Mouse (Mus musculus): Measurements from ENCODE around the gene Gm2115. TPM values are rescaled to one million over a fixed set of nuclear protein-coding genes. Genes with fewer than 3 reads are reported as not detected.
A peak's percentile ranks its signal among the peaks of the same experiment; 100 is the strongest.

Gm2115 gene
- total RNA-seq, 2 experiments from 2014 or later: not detected

GRCm38 (mm10) chr7:84585086-84585485 is 56.3 kb downstream of the Gm2115 start:
- ATAC-seq (replicated peaks; ENCODE audit: poor library complexity, severe bottlenecking): no peak

GRCm38 (mm10) chr7:84586360-84587100 is 57.8 kb downstream of the Gm2115 start:
- ATAC-seq (replicated peaks; ENCODE audit: poor library complexity, severe bottlenecking): no peak

GRCm38 (mm10) chr7:84587101-84587783 is 58.5 kb downstream of the Gm2115 start:
- ATAC-seq (replicated peaks; ENCODE audit: poor library complexity, severe bottlenecking): no peak

- no peak for ATAC-seq (replicated peaks; ENCODE audit: poor library complexity, severe bottlenecking)
Measured at GRCm38 (mm10) chr7:84590622-84591021, 61.9 kb downstream of the Gm2115 start.

GRCm38 (mm10) chr7:84591347-84591746 is 62.6 kb downstream of the Gm2115 start:
- ATAC-seq (replicated peaks; ENCODE audit: poor library complexity, severe bottlenecking): peak; percentile 55

- ATAC-seq (replicated peaks; ENCODE audit: poor library complexity, severe bottlenecking): peak; percentile 80
Measured at GRCm38 (mm10) chr7:84594087-84594916, 65.5 kb downstream of the Gm2115 start.

- no peak for ATAC-seq (replicated peaks; ENCODE audit: poor library complexity, severe bottlenecking)
Measured at GRCm38 (mm10) chr7:84594917-84595303, 66.2 kb downstream of the Gm2115 start.

GRCm38 (mm10) chr7:84596002-84596401 is 67.2 kb downstream of the Gm2115 start:
- ATAC-seq (replicated peaks; ENCODE audit: poor library complexity, severe bottlenecking): no peak

GRCm38 (mm10) chr7:84596633-84597032 is 67.9 kb downstream of the Gm2115 start:
- ATAC-seq (replicated peaks; ENCODE audit: poor library complexity, severe bottlenecking): no peak

GRCm38 (mm10) chr7:84600631-84601030 is 71.9 kb downstream of the Gm2115 start:
- ATAC-seq (replicated peaks; ENCODE audit: poor library complexity, severe bottlenecking): no peak

- no peak for ATAC-seq (replicated peaks; ENCODE audit: poor library complexity, severe bottlenecking)
Measured at GRCm38 (mm10) chr7:84601331-84601730, 72.6 kb downstream of the Gm2115 start.

- peak; percentile 42 for ATAC-seq (replicated peaks; ENCODE audit: poor library complexity, severe bottlenecking)
Measured at GRCm38 (mm10) chr7:84604501-84604900, 75.7 kb downstream of the Gm2115 start.

- 0 out of 2 replicates have a peak, but pooled peaks have one; percentile 2 for ATAC-seq (replicated peaks; ENCODE audit: poor library complexity, severe bottlenecking)
Measured at GRCm38 (mm10) chr7:84605033-84605687, 76.4 kb downstream of the Gm2115 start.

- ATAC-seq (replicated peaks; ENCODE audit: poor library complexity, severe bottlenecking): peak; percentile 88
Measured at GRCm38 (mm10) chr7:84605704-84606292, 77.0 kb downstream of the Gm2115 start.

GRCm38 (mm10) chr7:84606293-84606749 is 77.6 kb downstream of the Gm2115 start, which contains the start of gene Fah:
TSS of gene Fah (minus strand) at chr7:84606722.
- ATAC-seq (replicated peaks; ENCODE audit: poor library complexity, severe bottlenecking): peak; percentile 39

- peak; percentile 58; the same call in 1 of the 2 replicates for ATAC-seq (replicated peaks; ENCODE audit: poor library complexity, severe bottlenecking)
Measured at GRCm38 (mm10) chr7:84611609-84612008, 82.9 kb downstream of the Gm2115 start.

GRCm38 (mm10) chr7:84612445-84612844 is 83.7 kb downstream of the Gm2115 start:
- no peak for ATAC-seq (replicated peaks; ENCODE audit: poor library complexity, severe bottlenecking)

- no peak for ATAC-seq (replicated peaks; ENCODE audit: poor library complexity, severe bottlenecking)
Measured at GRCm38 (mm10) chr7:84618951-84619350, 90.2 kb downstream of the Gm2115 start.

- ATAC-seq (replicated peaks; ENCODE audit: poor library complexity, severe bottlenecking): no peak
Measured at GRCm38 (mm10) chr7:84620956-84621355, 92.2 kb downstream of the Gm2115 start.

- ATAC-seq (replicated peaks; ENCODE audit: poor library complexity, severe bottlenecking): no peak
Measured at GRCm38 (mm10) chr7:84623718-84624117, 95.0 kb downstream of the Gm2115 start.
